ENCODE assay signal across 11 mouse cellular contexts in the genomic region with DNA sequence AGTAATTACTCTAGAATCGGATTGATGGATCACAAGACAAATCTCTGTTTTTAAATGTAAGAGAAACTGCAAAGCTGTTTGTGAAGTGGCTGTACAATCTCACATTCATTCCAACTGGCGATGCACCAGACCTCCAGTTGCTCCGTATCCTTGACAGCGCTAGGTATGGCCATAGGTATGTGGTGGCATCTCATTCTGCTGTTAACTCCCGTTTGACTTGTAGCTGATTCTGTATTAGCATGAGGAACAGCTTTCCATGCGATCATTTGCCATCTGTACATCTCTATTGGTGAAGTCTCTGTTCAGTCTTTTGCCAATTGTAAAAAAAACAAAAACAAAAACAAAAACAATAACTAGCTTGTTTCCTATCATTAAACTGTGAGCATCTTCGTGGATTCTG.
"Had no signal": no experiment of that assay in that cellular context is flagged by ENCODE, and none has a peak within 500 bp of the region (broad histone marks: within the 10 kb centered on the region; RNA-seq: fewer than 3 reads in every experiment).

No protein-coding gene starts in this region.

- H3K27me3 ChIP-seq: limb, embryonic 15.5 days; midbrain, embryonic 15.5 days had no signal

- ATAC-seq: liver, embryonic 12.5 days; midbrain, embryonic 15.5 days had no signal

- H3K27ac ChIP-seq: liver, embryonic 12.5 days; midbrain, embryonic 10.5 days; midbrain, embryonic 15.5 days had no signal

- H3K36me3 ChIP-seq: limb, embryonic 15.5 days; liver, embryonic 12.5 days; midbrain, embryonic 10.5 days; midbrain, embryonic 15.5 days had no signal

- H3K4me3 ChIP-seq: limb, embryonic 15.5 days; liver, embryonic 12.5 days; midbrain, embryonic 10.5 days; midbrain, embryonic 15.5 days had no signal

- H3K9ac ChIP-seq: limb, embryonic 15.5 days; liver, embryonic 12.5 days; lung, embryonic 14.5 days; midbrain, embryonic 15.5 days had no signal

- DNase-seq: kidney, postnatal 25 days; lung, embryonic 14.5 days; lung, postnatal 10 days; lung, postnatal 4 days; right cerebral cortex, adult 18-20 months; right cerebral cortex, postnatal 25 days; thymus, postnatal 4 days had no signal

- H3K4me2 ChIP-seq: limb, embryonic 15.5 days; liver, embryonic 12.5 days; lung, embryonic 14.5 days; midbrain, embryonic 15.5 days had no signal

- H3K9me3 ChIP-seq: limb, embryonic 15.5 days; liver, embryonic 12.5 days; midbrain, embryonic 10.5 days; midbrain, embryonic 15.5 days had no signal
